Mouse (Mus musculus) heart, embryonic 13.5 days (tissue): Measurements from ENCODE around the gene Unc50. TPM values are rescaled to one million over a fixed set of nuclear protein-coding genes. Genes with fewer than 3 reads are reported as not detected.

Experiments
- ATAC-seq: fragments of 200-750 bp; cut with Nextera tagmentation; 2 replicates; pipeline ENCODE4 v1.8.0; 2017; ENCODE audit warnings: moderate TSS enrichment; ENCODE audit not compliant: insufficient number of reproducible peaks, low FRiP score, low TSS enrichment; ENCODE audit errors: extremely low read depth
- H3K27ac ChIP-seq: fragments of 300-500 bp; sonication (generic); replicated peaks from 2 replicates; pipeline ENCODE4 v1.5.1; 2015; ENCODE audit warnings: moderate library complexity, mild to moderate bottlenecking, inconsistent platforms
- H3K27me3 ChIP-seq: fragments of 300-500 bp; sonication (generic); replicated peaks from 2 replicates; pipeline ENCODE4 v1.6.1; 2015; ENCODE audit warnings: mild to moderate bottlenecking, inconsistent platforms
- H3K36me3 ChIP-seq: fragments of 300-500 bp; sonication (generic); 2 replicates; pipeline ENCODE4 v1.6.1; 2015; ENCODE audit warnings: mild to moderate bottlenecking, inconsistent platforms
- H3K4me1 ChIP-seq: fragments of 300-500 bp; sonication (generic); 2 replicates; pipeline ENCODE4 v1.6.1; 2015; ENCODE audit warnings: inconsistent platforms
- H3K4me2 ChIP-seq: fragments of 300-500 bp; sonication (generic); 2 replicates; pipeline ENCODE4 v1.6.1; 2015; ENCODE audit warnings: inconsistent platforms, mild to moderate bottlenecking, moderate library complexity
- H3K4me3 ChIP-seq: fragments of 300-500 bp; sonication (generic); 2 replicates; pipeline ENCODE4 v1.5.1; 2015; ENCODE audit warnings: moderate library complexity, mild to moderate bottlenecking, inconsistent platforms
- H3K9ac ChIP-seq: fragments of 300-500 bp; sonication (generic); 2 replicates; pipeline ENCODE4 v1.6.1; 2015; ENCODE audit warnings: inconsistent platforms, mild to moderate bottlenecking, moderate library complexity
- H3K9me3 ChIP-seq: fragments of 300-500 bp; sonication (generic); 2 replicates; pipeline ENCODE4 v1.6.1; 2016; ENCODE audit warnings: inconsistent platforms
- WGBS: fragments of 180-500 bp; shearing (Covaris S2); methylation state at CpG from one replicate; pipeline ENCODE4 v1.1.7; 2015; ENCODE audit warnings: mixed read lengths; 5-methylcytosine and 5-hydroxymethylcytosine counted together
- polyA plus RNA-seq: library from polyadenylated mRNA; unstranded; fragments of >200 nt; fragmentation: Nextera tagmentation; extraction: Ambion mirVana; gene quantifications from 2 replicates; pipeline ENCODE4 v1.2.1, GENCODE M21; 2015

Unc50 gene
- polyA plus RNA-seq, 1 experiment from 2014 or later: 75.9 TPM

GRCm38 (mm10) chr1:37488531-37488930 is 58.6 kb downstream of the Unc50 start:
- 83% methylated on average over 12 of the region's 12 CpGs for WGBS
- H3K4me1 ChIP-seq: no peaks in the 10 kb centered on the region
- H3K27ac ChIP-seq: no peak overlapping the region
- peaks cover 5% of the 10 kb centered on the region; the same call in 1 of the 2 replicates for H3K36me3 ChIP-seq
- H3K27me3 ChIP-seq: no peaks in the 10 kb centered on the region
- no peak overlapping the region for H3K9ac ChIP-seq
- H3K4me3 ChIP-seq: no peak overlapping the region
- H3K4me2 ChIP-seq: no peak overlapping the region
- no peak for ATAC-seq
- no peaks in the 10 kb centered on the region for H3K9me3 ChIP-seq

Other genes with a start within 250 kb of the Unc50 start
- not detected in 2 replicates for gene Cnga3, start 215.7 kb upstream of the Unc50 start, polyA plus RNA-seq
- gene Inpp4a, start 130.3 kb upstream of the Unc50 start, polyA plus RNA-seq: 14.7 and 14.8 TPM in 2 replicates
- gene Coa5, start within 50 bp of the Unc50 start, polyA plus RNA-seq: 56.8 and 60.0 TPM in 2 replicates
- 2.1 and 3.8 TPM in 2 replicates for gene Mgat4a, start 110.9 kb downstream of the Unc50 start, polyA plus RNA-seq